Mouse (Mus musculus) ovary, postnatal 14 days (tissue): Measurements from ENCODE around the gene Cnpy1.

Source experiments
- DNase-seq: peaks from one replicate; pipeline ENCODE4 v3.0.0; 2022; ENCODE audit warnings: low spot score

Gene Cnpy1

GRCm38 (mm10) chr5:28165358-28166255 lies 80.0 kb downstream of the Cnpy1 start, which contains the start of gene En2:
TSS of gene En2 (plus strand) at chr5:28165694.
- DNase-seq = no peak

- no peak for DNase-seq
Measured at GRCm38 (mm10) chr5:28163926-28164325, 81.7 kb downstream of the Cnpy1 start.

DNA sequence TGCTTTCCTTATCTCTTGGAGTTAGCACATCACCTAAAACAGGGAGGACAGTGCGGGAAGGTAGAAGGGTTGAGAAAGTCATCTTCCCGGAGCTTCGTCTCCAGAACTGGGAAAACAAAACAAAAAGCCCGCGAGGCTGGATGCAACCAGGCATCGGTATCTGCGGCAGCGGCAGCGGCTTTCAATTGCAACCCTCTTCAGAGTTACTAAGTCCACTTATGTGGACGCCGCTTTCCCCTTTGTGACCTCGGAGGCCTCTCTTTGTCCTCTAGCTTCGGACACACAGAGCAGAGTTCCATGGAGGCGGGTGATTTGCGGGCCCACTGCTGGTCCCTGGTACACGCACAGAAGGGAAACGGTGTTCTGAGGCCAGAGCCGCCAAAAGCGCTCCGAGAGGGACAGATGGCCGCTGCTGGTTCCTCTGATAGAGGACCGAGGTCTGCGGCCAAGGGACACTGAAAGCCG lies 83.6 kb downstream of the Cnpy1 start:
- no peak for DNase-seq

DNA sequence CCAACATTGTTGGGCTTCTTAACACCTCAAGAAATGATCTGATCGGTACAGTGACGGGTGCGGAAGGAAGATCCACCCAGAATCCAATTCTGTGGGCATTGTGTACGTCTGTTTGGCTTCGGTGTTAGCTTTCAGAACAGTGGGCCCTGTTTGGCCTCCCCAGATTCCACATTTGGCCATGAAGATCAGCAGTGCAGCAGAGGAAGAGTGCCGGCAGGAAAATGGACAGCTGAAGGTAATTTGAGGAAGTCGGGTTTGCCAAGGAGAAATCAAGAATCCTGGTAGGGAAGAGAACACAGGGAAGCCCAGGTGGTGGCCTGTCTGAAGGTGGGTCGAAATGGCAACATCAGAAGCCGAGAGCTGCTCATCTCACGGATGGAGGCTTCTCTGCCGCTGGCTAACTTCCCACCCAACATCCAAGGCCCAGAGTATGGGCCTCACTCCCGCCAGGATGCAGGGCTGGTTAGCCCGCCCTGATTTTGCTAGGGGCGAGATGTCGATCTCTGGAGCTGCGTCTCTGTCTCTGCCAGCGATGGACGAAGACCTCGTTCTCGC lies 84.1 kb downstream of the Cnpy1 start:
- no peak for DNase-seq

DNA sequence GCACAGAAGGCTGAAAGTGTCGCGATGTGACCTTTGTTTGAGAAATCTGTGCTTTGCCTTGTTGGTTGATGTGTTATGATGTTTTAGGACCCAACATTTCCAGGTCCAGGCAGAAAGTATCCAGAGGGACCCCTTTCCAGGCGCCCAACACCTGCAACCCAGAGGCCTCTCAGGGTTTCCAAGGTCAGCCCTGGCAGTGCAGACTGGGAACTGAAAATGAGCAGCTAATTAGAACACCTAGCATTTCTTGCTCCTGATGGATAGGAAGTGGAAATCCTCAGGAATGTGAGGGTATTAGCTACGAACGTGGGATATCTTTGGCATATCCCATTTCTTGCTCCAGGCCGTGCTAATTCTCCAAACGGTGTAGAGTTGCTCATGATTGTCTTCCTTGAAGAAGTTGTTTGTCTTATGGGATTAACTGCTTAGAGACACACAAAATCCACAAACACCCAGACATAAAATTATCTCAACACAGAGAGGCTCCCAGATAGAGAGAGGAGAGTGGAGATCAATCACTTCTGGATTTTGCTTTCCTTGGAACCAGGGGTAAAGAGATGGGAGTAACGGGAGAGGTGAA lies 85.6 kb downstream of the Cnpy1 start:
- DNase-seq = no peak

DNA sequence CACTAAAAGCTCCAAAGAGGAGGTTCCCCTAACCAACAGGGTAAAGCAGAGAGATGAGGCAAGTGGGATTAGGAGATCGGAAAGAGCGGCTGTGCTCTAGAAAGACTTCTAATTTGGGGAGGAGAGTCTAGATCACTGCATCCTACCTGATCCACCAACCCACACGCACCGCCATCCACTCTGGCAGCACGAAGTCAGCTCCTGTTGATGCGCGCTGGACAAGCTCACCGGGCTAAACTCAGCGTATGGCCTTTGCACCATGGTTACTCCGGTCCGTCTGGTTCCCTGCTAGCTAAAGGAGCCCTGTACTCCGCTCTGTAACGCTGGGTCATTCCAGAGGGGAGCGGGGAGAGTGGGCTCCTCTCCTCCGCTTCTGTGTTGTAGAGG lies 86.5 kb downstream of the Cnpy1 start:
- no peak for DNase-seq

GRCm38 (mm10) chr5:28158308-28159071 lies 87.1 kb downstream of the Cnpy1 start:
- no peak for DNase-seq

- no peak for DNase-seq
Measured at GRCm38 (mm10) chr5:28157781-28158180, 87.8 kb downstream of the Cnpy1 start.

DNA sequence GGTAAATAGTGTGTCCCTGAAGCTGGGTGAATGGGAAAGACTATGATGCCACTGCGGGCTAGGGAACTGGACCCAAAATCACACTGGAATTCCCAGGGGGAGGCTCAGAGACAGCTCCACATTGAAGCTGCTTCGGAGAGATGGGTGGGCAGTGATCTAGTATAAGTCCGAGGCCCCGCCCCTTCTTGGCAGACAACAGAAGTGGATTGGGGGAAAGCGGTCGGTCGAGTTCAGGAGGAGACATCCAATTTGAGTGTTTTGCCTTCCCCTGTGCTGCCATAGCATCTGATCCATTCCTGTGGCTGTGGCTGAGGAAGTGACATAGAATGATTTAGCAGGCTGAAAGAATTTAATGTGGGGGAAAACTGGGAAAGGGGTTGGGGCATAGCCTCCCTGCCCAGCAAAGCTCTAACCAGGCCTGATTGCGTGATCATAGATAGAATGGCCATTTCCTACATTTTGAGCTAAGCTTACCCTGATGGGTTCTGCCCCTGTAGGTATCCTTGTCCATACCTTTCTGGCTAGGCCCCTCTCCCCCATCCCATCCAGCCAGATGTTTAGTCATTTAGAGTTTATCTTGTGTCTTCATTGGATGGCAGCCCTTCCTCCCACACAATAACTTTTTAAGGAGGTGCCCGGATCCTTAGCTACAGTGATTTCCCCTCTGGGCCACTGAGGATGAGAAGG lies 88.4 kb downstream of the Cnpy1 start:
- no peak for DNase-seq
